Mouse (Mus musculus): Measurements from ENCODE around the gene Gm3854. TPM values are rescaled to one million over a fixed set of nuclear protein-coding genes. Genes with fewer than 3 reads are reported as not detected.
A peak's percentile ranks its signal among the peaks of the same experiment; 100 is the strongest.

The Gm3854 gene
- total RNA-seq, 1 experiment from 2014 or later = 0.48 TPM

DNA sequence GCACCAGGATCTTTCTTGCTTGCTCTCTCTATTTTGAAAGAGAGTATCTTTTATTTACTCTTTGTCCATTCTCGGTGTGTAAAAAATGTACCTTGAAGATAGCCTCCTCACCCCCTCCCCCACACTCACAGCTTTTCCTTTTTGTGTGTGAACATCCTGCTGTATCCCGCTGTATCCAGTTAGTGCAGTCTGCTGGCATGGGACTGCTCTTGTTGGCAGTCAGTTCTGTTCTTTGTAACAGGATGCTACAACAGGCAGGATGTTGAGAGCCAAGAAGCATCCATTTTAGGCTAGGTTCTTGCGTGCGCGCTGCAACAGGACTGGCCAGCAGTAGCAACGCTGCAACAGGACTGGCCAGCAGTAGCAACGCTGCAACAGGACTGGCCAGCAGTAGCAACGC, 43.4 kb downstream of the Gm3854 start:
- DNase-seq = peak; percentile 9

DNA sequence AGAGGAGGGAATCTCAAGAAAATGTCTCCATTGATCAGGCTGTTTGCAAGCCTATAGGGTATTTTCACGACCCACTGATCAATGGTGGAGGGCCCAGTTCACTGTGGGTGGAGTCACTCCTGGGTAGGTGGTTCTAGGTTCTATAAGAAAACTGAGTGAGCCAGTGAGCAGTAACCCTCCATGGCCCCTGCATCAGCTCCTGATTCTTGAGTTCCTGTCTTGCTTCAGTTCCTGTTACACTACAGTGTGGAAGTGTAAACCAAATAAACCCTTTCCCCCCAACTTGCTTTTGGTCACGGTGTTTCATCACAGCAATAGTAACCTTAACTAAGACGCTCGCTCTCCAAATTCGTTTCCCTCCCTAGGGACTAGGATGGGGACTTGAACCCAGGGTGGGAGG, 45.4 kb downstream of the Gm3854 start:
- DNase-seq = no peak

DNA sequence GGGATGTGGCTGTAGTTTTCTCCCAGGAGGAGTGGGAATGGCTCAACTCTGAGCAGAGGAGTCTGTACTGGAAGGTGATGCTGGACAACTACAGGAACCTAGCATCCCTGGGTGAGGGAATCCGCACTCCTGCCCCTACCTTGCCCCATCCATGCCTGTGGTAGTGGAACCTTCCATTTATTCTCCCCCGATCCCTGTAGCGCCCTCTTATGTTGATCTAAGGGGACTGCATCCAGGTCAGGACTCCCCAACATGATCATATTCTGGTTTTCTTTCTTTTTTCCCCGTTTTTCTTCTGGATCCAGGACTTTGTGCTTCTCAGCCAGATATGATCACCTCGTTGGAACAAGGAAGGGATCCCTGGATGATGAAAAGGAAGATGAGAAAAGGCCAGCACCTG, 45.9 kb downstream of the Gm3854 start:
- no peak for DNase-seq

DNA sequence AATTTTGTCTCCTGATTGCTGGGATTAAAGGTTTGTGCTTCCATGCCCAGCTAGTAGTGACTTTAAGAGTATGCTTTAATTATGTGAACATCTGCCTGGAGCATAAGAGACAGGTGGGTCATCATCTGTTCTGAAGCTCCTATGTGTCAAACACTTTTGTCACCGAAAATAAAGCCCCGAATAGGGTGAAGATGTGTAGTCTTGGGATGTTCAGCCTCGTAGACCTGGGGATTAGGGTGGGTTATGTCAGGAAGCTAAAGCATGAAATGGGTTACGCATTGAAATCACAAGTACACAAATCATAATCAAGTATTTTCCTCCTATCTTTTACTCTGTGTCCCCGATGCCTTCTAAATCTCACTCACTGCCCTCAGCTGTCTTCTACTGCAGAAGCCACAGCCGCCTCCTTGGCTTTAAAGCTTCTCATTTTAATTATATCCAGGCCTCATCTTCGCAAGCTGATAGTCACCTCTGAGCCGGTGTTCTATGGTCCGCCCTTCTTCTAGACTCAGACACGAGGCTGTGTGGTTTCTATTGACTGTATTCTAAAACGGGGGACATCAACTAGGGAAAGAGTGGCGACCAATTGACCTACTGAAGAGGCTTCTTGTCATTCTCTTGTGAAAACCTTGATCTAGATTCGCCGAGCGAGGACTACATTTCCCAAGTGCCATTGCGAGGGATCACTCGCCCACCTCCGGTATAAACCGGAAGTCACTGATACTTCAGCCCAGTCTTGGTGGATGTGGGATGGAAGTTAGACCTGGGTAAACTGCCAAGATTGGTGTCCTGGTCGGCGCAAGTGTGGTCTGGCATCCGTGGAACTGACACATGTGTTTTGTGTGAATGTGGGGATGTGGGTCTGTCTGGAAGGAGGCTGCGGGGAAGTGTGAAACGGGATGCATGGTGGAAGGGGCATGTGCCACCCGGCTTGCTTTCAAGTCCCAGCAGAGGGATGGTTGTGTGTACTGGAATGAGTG, 54.7 kb downstream of the Gm3854 start, which contains the start of gene Smim17:
Gene Smim17 (plus strand): TSS at position 720 of the 980 bp plus-strand sequence.
- DNase-seq = peak; percentile 70

Other genes starting within 250 kb of the Gm3854 start
- gene Zfp787, start 187.8 kb upstream of the Gm3854 start, total RNA-seq (2021) = 45.4 and 51.4 TPM in 2 replicates
- gene Zfp444, start 171.5 kb upstream of the Gm3854 start, total RNA-seq (2021) = 21.5 and 23.0 TPM in 2 replicates
- gene Galp, start 146.7 kb upstream of the Gm3854 start, total RNA-seq (2021) = not detected in 2 replicates
- gene Zscan5b, start 121.5 kb upstream of the Gm3854 start, total RNA-seq (2021) = not detected in 2 replicates
- gene Epp13, start 91.0 kb upstream of the Gm3854 start, total RNA-seq (2021) = not detected in 2 replicates
- gene Zfp667, start 57.2 kb upstream of the Gm3854 start, total RNA-seq (2021) = 7.1 and 7.2 TPM in 2 replicates
- gene Zfp583, start 12.5 kb upstream of the Gm3854 start, total RNA-seq (2021) = 3.1 and 3.4 TPM in 2 replicates
- gene Zfp78, start 19.5 kb downstream of the Gm3854 start, total RNA-seq (2021) = 2.9 and 3.0 TPM in 2 replicates
- 2.6 and 4.8 TPM in 2 replicates for gene Zfp28, start 39.5 kb downstream of the Gm3854 start, total RNA-seq (2021)
- 0.38 and 0.41 TPM in 2 replicates for gene Smim17, start 55.0 kb downstream of the Gm3854 start, total RNA-seq (2021)
- gene Gm20715, start 66.5 kb downstream of the Gm3854 start, total RNA-seq (2021) = 0.08 TPM in 1 of 2 replicates, not detected in the other
- gene Olfr1344, start 94.9 kb downstream of the Gm3854 start, total RNA-seq (2021) = not detected in 2 replicates
- not detected in 2 replicates for gene Olfr1336, start 112.4 kb downstream of the Gm3854 start, total RNA-seq (2021)
- gene Olfr1346, start 123.3 kb downstream of the Gm3854 start, total RNA-seq (2021) = not detected in 2 replicates
- gene Olfr5, start 143.2 kb downstream of the Gm3854 start, total RNA-seq (2021) = not detected in 2 replicates
- not detected in 2 replicates for gene Olfr1347, start 156.0 kb downstream of the Gm3854 start, total RNA-seq (2021)
- gene Olfr1348, start 165.0 kb downstream of the Gm3854 start, total RNA-seq (2021) = not detected in 2 replicates
- not detected in 2 replicates for gene Olfr1349, start 179.2 kb downstream of the Gm3854 start, total RNA-seq (2021)
- not detected in 2 replicates for gene Olfr1350, start 221.1 kb downstream of the Gm3854 start, total RNA-seq (2021)